In genomic region chr11:23728186-23728585, GRCm38 (mm10) we compare ENCODE assay signal across 15 mouse cellular contexts. TPM values are rescaled to one million over a fixed set of nuclear protein-coding genes. Genes with fewer than 3 reads are reported as not detected.
DNase-seq lines count a peak whose midpoint lies in the region; TF ChIP-seq lines count a peak whose summit lies in the region.
"Had no signal": no experiment of that assay in that cellular context is flagged by ENCODE, and none has a peak within 500 bp of the region (broad histone marks: within the 10 kb centered on the region; RNA-seq: fewer than 3 reads in every experiment).

No protein-coding gene starts in this region.

- no peaks in the 10 kb centered on the region for H3K79me2 ChIP-seq in liver, adult 2 months (ENCODE audit: control insufficient read depth, insufficient read depth, low read length)

- H3K4me1 ChIP-seq in liver, adult 2 months (ENCODE audit: control insufficient read depth, insufficient read depth, low read length) = peaks cover 4% of the 10 kb centered on the region

- H3K9ac ChIP-seq in liver, adult 2 months (ENCODE audit: low read depth, low read length) = no peak overlapping the region

- H3K36me3 ChIP-seq in liver, adult 2 months (ENCODE audit: control insufficient read depth, insufficient read depth, low read length) = peaks cover 19% of the 10 kb centered on the region; the same call in 1 of the 2 replicates

- DNase-seq in liver, adult 2 months (ENCODE audit: extremely low read depth, low read depth, low spot score) = peak; percentile 54
- no peak for DNase-seq in liver
- DNase-seq: adrenal gland, adult 2 months; adrenal gland, adult 8-10 months; adrenal gland, postnatal 10 days; adrenal gland, postnatal 14 days; adrenal gland, postnatal 25 days; adrenal gland, postnatal 36 days; B cell, adult 2 months; cerebellum, adult 11 months; cerebellum, adult 11-12 months; cerebellum, adult 18-20 months; cerebellum, adult 2 months had no signal

- H3K27me3 ChIP-seq in liver, adult 2 months (ENCODE audit: control insufficient read depth, insufficient read depth, low read length) = no peaks in the 10 kb centered on the region
- H3K27me3 ChIP-seq: CH12.LX, Patski had no signal

- TF ChIP-seq POLR2A in liver, adult 2 months (IDR thresholded peaks at IDR 0.05; ENCODE audit: extremely low read depth, insufficient read depth, low read length) = no peak

- H3K27ac ChIP-seq in liver, adult 2 months (replicated peaks; ENCODE audit: insufficient read depth, low read depth, low read length) = no peak overlapping the region

- 42% methylated on average over 2 of the region's 2 CpGs for WGBS in liver, adult 2 months

- no peak overlapping the region for H3K4me3 ChIP-seq in liver, adult 2 months (ENCODE audit: insufficient read depth, low read depth, low read length)

- TF ChIP-seq CTCF in liver, adult 2 months (IDR thresholded peaks at IDR 0.05; ENCODE audit: low read depth, low read length) = no peak

RNA-seq across cellular contexts. Expression of gene Rel, which starts 42.6 kb away (rescaled TPM):
- total RNA-seq in liver, adult 2 months (2014; rRNA removed) = 2.1 and 2.3 TPM in 2 replicates
- 1.3 TPM in 2 replicates for polyA plus RNA-seq in liver, adult 2 months (2012; rRNA removed)
